Mouse (Mus musculus) right cerebral cortex, adult 18-20 months (tissue): ENCODE measurements around the gene Olfr672.
"Not testable (repeated sequence)": the region's sequence is repeated elsewhere in the genome, so short reads cannot be mapped to it uniquely, and the experiment has no call there.

Experiments used
- DNase-seq: peaks from one replicate; pipeline ENCODE4 v3.0.0; 2022; ENCODE audit warnings: mixed read lengths

The Olfr672 gene

GRCm38 (mm10) chr7:105001929-105002328, at the start of gene Olfr672:
Gene Olfr672, minus strand, starts transcription at chr7:105002029.
- DNase-seq: no peak

- not testable (repeated sequence) for DNase-seq
Measured at GRCm38 (mm10) chr7:105033836-105034235, 32.0 kb upstream of the Olfr672 start.

- DNase-seq: no peak
Measured at GRCm38 (mm10) chr7:105032398-105032797, 30.6 kb upstream of the Olfr672 start, which contains the start of gene Olfr676. Gene Olfr676, plus strand, starts transcription at chr7:105032698.

GRCm38 (mm10) chr7:105028360-105028759, 26.5 kb upstream of the Olfr672 start, which contains the start of gene Olfr675:
Gene Olfr675, minus strand, starts transcription at chr7:105028460.
- DNase-seq: no peak

- no peak for DNase-seq
Measured at GRCm38 (mm10) chr7:105022530-105022929, 20.7 kb upstream of the Olfr672 start.

GRCm38 (mm10) chr7:104979026-104979425, 22.8 kb downstream of the Olfr672 start, which contains the start of gene Olfr671:
Gene Olfr671, minus strand, starts transcription at chr7:104979126.
- no peak for DNase-seq

GRCm38 (mm10) chr7:104972507-104972906, 29.3 kb downstream of the Olfr672 start:
- DNase-seq: not testable (repeated sequence)

GRCm38 (mm10) chr7:104962520-104962919, 39.3 kb downstream of the Olfr672 start, which contains the start of gene Olfr670:
Gene Olfr670, minus strand, starts transcription at chr7:104962620.
- no peak for DNase-seq

GRCm38 (mm10) chr7:104950234-104950633, 51.6 kb downstream of the Olfr672 start:
- DNase-seq: not testable (repeated sequence)
